Mouse (Mus musculus): ENCODE data around the gene Slc25a21. TPM values are rescaled to one million over a fixed set of nuclear protein-coding genes. Genes with fewer than 3 reads are reported as not detected.

Slc25a21 gene
- polyA plus RNA-seq, 1 experiment from 2014 or later, result 0.23 TPM

- ATAC-seq, result no peak
- Histone ChIP-seq H3K27me3 (replicated peaks) (no peaks in the 10 kb centered on the region), H3K9ac (no peak overlapping the region), H3K9me3 (no peaks in the 10 kb centered on the region), H3K4me1 (replicated peaks) (no peaks in the 10 kb centered on the region), H3K4me2 (replicated peaks) (no peak overlapping the region), H3K36me3 (no peaks in the 10 kb centered on the region), H3K27ac (no peak overlapping the region), H3K4me3 (replicated peaks) (no peak overlapping the region)
- 73% methylated on average over 4 of the region's 4 CpGs for WGBS
Observed at GRCm38 (mm10) chr12:57204276-57204851, 7.1 kb upstream of the Slc25a21 start.

DNA sequence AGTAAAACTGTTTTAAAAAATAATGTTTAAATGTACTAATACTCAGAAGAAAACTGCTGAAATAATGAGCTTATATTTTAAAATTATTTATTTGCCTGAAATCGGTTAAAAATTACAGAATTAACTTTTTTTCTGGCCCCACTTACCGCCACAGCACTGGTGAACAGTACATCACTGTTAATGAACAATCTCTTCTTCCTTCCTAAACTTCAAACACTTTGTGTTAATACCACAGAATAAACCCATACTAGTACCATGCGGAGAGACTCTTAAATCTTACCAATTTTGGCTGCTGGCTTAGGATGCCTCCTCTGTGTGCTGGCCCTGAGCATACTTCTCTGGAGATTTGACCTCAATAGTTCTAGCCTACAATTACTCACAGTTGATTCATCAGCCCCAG lies 4.6 kb upstream of the Slc25a21 start:
- WGBS, result 88% methylated on average over 3 of the region's 3 CpGs
- H3K9me3 ChIP-seq, result no peaks in the 10 kb centered on the region
- peaks cover 3% of the 10 kb centered on the region; the same call in 1 of the 2 replicates for H3K4me1 ChIP-seq (replicated peaks)
- no peaks in the 10 kb centered on the region for H3K36me3 ChIP-seq
- peaks cover 2% of the 10 kb centered on the region; the same call in 1 of the 2 replicates for H3K27me3 ChIP-seq (replicated peaks)
- H3K27ac ChIP-seq, result no peak overlapping the region
- no peak overlapping the region for H3K4me2 ChIP-seq (replicated peaks)
- H3K4me3 ChIP-seq (replicated peaks), result no peak overlapping the region
- H3K9ac ChIP-seq, result no peak overlapping the region
- ATAC-seq, result no peak

DNA sequence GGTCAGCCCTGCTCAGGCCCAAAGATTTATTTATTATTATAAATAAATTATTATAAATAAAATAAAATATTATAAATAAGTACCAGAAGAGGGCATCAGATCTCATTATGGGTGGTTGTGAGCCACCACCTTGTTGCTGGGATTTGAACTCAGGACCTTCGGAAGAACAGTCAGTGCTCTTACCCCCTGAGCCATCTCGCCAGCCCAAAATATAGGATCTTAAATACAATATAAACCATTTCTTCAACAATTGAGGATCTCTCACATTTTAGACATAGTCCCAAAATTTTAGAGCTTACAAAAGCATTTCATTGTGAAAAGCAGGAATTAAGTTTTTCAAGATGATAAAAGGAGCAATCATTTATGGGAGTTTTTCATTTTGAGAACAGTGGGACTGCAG lies 2.2 kb upstream of the Slc25a21 start:
- Histone ChIP-seq H3K9ac (no peak overlapping the region), H3K4me3 (replicated peaks) (no peak overlapping the region), H3K27me3 (replicated peaks) (peaks cover 6% of the 10 kb centered on the region; the same call in 1 of the 2 replicates), H3K4me1 (replicated peaks) (peaks cover 7% of the 10 kb centered on the region; the same call in 1 of the 2 replicates), H3K36me3 (no peaks in the 10 kb centered on the region), H3K27ac (no peak overlapping the region), H3K9me3 (no peaks in the 10 kb centered on the region), H3K4me2 (replicated peaks) (no peak overlapping the region)
- whole genome bisulfite sequencing, result 96% methylated on average over 2 of the region's 2 CpGs
- no peak for ATAC-seq

DNA sequence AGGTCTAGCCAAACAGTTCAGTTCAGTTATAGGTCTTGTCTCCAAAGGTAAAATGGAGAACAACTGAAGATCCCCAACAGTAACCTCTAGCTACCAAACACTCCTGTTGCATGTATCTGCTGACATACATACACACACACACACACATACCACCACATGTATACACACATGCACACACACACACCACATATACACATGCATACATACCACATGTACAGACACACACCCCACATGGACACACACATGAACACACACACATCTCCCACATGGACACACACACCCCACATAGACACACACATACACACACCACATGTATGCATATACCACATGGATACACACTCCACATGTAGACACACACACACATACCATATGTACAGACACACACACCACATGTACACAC lies 997 bp upstream of the Slc25a21 start:
- Histone ChIP-seq H3K4me1 (replicated peaks) (peaks cover 7% of the 10 kb centered on the region; the same call in 1 of the 2 replicates), H3K9me3 (no peaks in the 10 kb centered on the region), H3K36me3 (no peaks in the 10 kb centered on the region), H3K4me3 (replicated peaks) (no peak overlapping the region), H3K9ac (no peak overlapping the region), H3K4me2 (replicated peaks) (no peak overlapping the region), H3K27me3 (replicated peaks) (peaks cover 6% of the 10 kb centered on the region; the same call in 1 of the 2 replicates), H3K27ac (no peak overlapping the region)
- no peak for ATAC-seq

DNA sequence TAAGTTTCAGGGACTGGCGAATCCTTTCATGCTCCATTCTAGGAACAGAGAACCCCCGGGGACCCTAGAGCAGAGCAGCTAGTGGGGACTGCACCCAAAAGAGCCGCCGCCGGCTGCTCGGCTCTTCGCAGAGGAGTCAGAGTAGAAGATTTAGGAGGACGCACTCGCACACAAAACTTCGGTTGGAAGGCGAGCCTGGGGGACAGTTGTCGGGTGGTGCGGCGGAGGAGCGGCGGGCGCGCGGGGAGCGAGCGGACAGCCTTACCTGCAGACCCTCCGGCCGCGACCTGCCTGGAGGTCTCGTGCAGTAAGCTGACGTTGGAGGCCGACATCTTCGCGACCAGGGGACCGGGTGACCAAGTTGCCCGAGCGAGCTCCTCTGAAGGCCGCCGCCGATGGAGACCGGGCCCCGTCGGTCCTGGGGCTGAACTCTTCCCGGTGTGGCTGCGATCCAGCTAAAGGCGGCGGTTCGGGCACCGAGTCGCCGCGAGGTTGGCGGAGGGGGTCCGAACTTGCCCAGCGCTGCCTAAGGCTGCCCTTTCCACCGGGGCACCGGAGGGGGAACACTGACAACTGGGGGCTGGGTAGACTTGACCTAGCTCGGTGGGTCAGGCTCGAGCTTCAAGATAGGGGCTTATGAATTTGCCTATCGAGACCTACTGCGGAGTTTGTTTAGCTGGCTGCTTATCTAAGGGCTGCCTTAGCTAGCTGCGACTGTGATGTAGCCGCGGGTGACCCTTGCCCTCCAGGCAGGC lies 487 bp downstream of the Slc25a21 start:
- Histone ChIP-seq H3K4me3 (replicated peaks) (peak overlapping the region; percentile 49), H3K4me2 (replicated peaks) (peak overlapping the region; percentile 97), H3K27me3 (replicated peaks) (peaks cover 6% of the 10 kb centered on the region; the same call in 1 of the 2 replicates), H3K9ac (peak overlapping the region; percentile 42), H3K27ac (no peak overlapping the region), H3K9me3 (no peaks in the 10 kb centered on the region), H3K4me1 (replicated peaks) (peaks cover 7% of the 10 kb centered on the region; the same call in 1 of the 2 replicates), H3K36me3 (no peaks in the 10 kb centered on the region)
- 2% methylated on average over 59 of the region's 59 CpGs for WGBS
- ATAC-seq, result peak; percentile 86

DNA sequence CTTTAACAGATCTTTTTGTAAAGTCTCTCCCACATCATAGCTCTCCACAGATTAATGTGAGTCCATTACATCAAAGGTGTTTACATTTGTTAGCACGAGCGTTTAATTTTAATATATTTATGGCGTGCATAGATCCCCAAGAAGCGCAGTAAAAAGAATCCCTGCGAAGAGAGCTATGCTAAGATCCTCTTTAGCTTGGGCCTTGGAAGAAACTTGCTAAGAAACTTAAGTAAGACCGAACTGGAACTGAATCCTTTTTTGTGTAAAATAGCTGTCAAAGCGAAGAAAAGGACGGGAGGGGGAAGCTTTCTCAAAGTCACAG lies 1.0 kb downstream of the Slc25a21 start:
- Histone ChIP-seq H3K4me2 (replicated peaks) (peak overlapping the region; percentile 97), H3K4me3 (replicated peaks) (peak overlapping the region; percentile 49), H3K9me3 (no peaks in the 10 kb centered on the region), H3K27ac (no peak overlapping the region), H3K27me3 (replicated peaks) (peaks cover 6% of the 10 kb centered on the region; the same call in 1 of the 2 replicates), H3K9ac (peak overlapping the region; percentile 42), H3K36me3 (no peaks in the 10 kb centered on the region), H3K4me1 (replicated peaks) (peaks cover 7% of the 10 kb centered on the region; the same call in 1 of the 2 replicates)
- 14% methylated on average over 8 of the region's 8 CpGs for WGBS
- no peak for ATAC-seq

GRCm38 (mm10) chr12:57194609-57195008 lies 2.7 kb downstream of the Slc25a21 start:
- Histone ChIP-seq H3K27me3 (replicated peaks) (peaks cover 6% of the 10 kb centered on the region; the same call in 1 of the 2 replicates), H3K4me2 (replicated peaks) (no peak overlapping the region), H3K4me1 (replicated peaks) (peaks cover 7% of the 10 kb centered on the region; the same call in 1 of the 2 replicates), H3K4me3 (replicated peaks) (no peak overlapping the region), H3K36me3 (no peaks in the 10 kb centered on the region), H3K9me3 (no peaks in the 10 kb centered on the region), H3K9ac (no peak overlapping the region), H3K27ac (no peak overlapping the region)
- 33% methylated on average over 3 of the region's 3 CpGs for WGBS
- ATAC-seq, result peak; percentile 60

DNA sequence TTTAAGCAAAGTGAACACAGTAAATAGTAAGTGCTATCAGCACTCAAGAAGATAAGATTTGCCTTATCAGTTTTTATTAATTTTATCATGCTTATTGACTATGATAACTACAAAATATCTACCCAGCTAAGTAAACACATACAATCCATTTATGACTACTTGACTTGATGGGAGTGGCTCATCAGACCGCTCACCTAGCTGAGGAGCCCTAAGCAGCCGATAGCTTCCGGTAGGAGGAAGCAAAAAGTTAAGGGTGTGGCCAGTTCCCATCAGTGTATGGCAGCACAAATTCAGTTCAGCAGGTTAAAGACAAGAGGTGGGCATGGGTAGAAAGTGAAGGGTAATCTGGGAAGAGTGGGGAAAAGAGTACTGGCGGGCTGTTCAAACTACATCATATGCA lies 10.2 kb downstream of the Slc25a21 start:
- no peak overlapping the region for H3K27ac ChIP-seq
- H3K27me3 ChIP-seq (replicated peaks), result no peaks in the 10 kb centered on the region
- peak; percentile 87 for ATAC-seq
- no peaks in the 10 kb centered on the region for H3K4me1 ChIP-seq (replicated peaks)
- H3K4me2 ChIP-seq (replicated peaks), result no peak overlapping the region
- WGBS, result 69% methylated on average over 4 of the region's 4 CpGs
- H3K9ac ChIP-seq, result no peak overlapping the region
- no peak overlapping the region for H3K4me3 ChIP-seq (replicated peaks)
- H3K9me3 ChIP-seq, result no peaks in the 10 kb centered on the region
- H3K36me3 ChIP-seq, result no peaks in the 10 kb centered on the region

- Histone ChIP-seq H3K4me1 (replicated peaks) (no peaks in the 10 kb centered on the region), H3K36me3 (no peaks in the 10 kb centered on the region), H3K27me3 (replicated peaks) (no peaks in the 10 kb centered on the region), H3K4me2 (replicated peaks) (no peak overlapping the region), H3K27ac (no peak overlapping the region), H3K9ac (no peak overlapping the region), H3K4me3 (replicated peaks) (no peak overlapping the region), H3K9me3 (no peaks in the 10 kb centered on the region)
- 63% methylated on average over 2 of the region's 2 CpGs for WGBS
- ATAC-seq, result no peak
Observed at GRCm38 (mm10) chr12:57186126-57186525, 11.1 kb downstream of the Slc25a21 start.

DNA sequence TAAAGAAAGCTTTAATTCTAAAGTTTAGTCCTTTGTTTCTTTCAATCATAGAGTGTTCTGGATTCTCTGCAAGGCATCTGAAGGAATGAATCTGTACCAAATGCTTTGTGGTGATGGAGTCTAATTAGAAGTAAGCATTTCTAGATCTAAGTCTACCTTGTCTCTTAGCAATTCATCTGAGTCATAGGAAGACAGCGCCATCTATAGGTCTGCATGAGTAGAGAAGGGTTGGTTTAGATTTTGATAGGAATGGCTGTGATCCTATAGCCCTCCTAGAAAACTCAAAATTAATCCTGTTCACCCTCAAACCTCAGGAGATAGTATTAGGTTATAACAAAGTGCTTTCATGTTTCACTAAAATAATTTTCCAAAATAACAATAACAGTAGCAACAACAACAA lies 11.8 kb downstream of the Slc25a21 start:
- no peak overlapping the region for H3K27ac ChIP-seq
- H3K36me3 ChIP-seq, result no peaks in the 10 kb centered on the region
- no peak overlapping the region for H3K4me3 ChIP-seq (replicated peaks)
- WGBS, result 0% methylated on average over 1 of the region's 1 CpGs
- no peaks in the 10 kb centered on the region for H3K27me3 ChIP-seq (replicated peaks)
- H3K4me2 ChIP-seq (replicated peaks), result no peak overlapping the region
- no peaks in the 10 kb centered on the region for H3K4me1 ChIP-seq (replicated peaks)
- ATAC-seq, result no peak
- H3K9ac ChIP-seq, result no peak overlapping the region
- H3K9me3 ChIP-seq, result no peaks in the 10 kb centered on the region

GRCm38 (mm10) chr12:57184401-57185147 lies 12.7 kb downstream of the Slc25a21 start:
- no peaks in the 10 kb centered on the region for H3K9me3 ChIP-seq
- no peak overlapping the region for H3K9ac ChIP-seq
- H3K4me2 ChIP-seq (replicated peaks), result no peak overlapping the region
- WGBS, result 61% methylated on average over 2 of the region's 2 CpGs
- no peaks in the 10 kb centered on the region for H3K27me3 ChIP-seq (replicated peaks)
- H3K36me3 ChIP-seq, result no peaks in the 10 kb centered on the region
- H3K4me1 ChIP-seq (replicated peaks), result no peaks in the 10 kb centered on the region
- H3K4me3 ChIP-seq (replicated peaks), result no peak overlapping the region
- H3K27ac ChIP-seq, result no peak overlapping the region
- ATAC-seq, result no peak

DNA sequence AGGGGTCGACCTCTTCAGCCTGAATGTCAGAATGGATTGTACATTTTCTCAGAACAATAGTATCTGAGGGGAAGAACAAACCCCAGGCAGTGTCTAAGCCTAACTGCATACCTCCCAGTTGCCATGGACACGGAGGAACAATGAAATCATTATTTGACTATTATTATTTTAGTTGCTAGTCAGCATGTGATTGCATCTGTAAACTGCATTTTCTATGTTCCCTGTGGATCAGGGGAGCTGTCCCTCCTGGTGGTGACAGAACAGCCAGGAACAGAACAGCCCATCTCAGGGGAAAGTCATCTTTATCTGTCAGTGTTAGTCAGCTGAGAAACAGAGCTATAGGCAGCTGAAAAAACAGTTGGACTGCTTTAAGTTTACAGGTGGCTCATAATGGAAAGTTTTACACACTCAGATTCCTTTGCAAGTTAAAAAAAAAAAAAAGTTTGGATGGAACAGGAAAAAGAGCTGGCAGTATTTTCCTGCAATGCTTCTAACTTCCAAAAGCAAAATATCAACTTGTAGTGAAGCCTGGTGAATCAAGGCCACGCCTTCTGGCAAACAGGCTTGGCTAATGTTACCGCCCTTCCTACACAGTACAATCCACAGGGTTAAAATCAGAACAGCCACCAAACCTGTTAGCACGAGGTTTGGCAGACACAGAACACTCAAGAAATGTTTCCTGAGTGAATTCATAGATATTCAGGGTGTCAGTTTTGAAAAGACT lies 17.6 kb downstream of the Slc25a21 start:
- H3K27ac ChIP-seq, result no peak overlapping the region
- 43% methylated on average over 5 of the region's 5 CpGs for WGBS
- no peak overlapping the region for H3K4me3 ChIP-seq (replicated peaks)
- H3K9me3 ChIP-seq, result no peaks in the 10 kb centered on the region
- no peak overlapping the region for H3K9ac ChIP-seq
- no peaks in the 10 kb centered on the region for H3K4me1 ChIP-seq (replicated peaks)
- no peaks in the 10 kb centered on the region for H3K27me3 ChIP-seq (replicated peaks)
- H3K4me2 ChIP-seq (replicated peaks), result no peak overlapping the region
- H3K36me3 ChIP-seq, result no peaks in the 10 kb centered on the region
- no peak for ATAC-seq
